Mouse (Mus musculus) limb, embryonic 15.5 days (tissue): Measurements from ENCODE around the gene Epha6. TPM values are rescaled to one million over a fixed set of nuclear protein-coding genes. Genes with fewer than 3 reads are reported as not detected.

Experiments
- ATAC-seq: fragments of 200-750 bp; cut with Nextera tagmentation; 2 replicates; pipeline ENCODE4 v1.8.0; 2017; ENCODE audit warnings: low read depth, moderate TSS enrichment; ENCODE audit not compliant: insufficient number of reproducible peaks, low FRiP score, low TSS enrichment
- H3K27ac ChIP-seq: fragments of 300-500 bp; sonication (generic); 2 replicates; pipeline ENCODE4 v1.5.1; 2015; ENCODE audit warnings: moderate library complexity, mild to moderate bottlenecking, inconsistent platforms
- H3K27me3 ChIP-seq: fragments of 300-500 bp; sonication (generic); 2 replicates; pipeline ENCODE4 v1.6.1; 2015; ENCODE audit warnings: inconsistent platforms
- H3K36me3 ChIP-seq: fragments of 300-500 bp; sonication (generic); 2 replicates; pipeline ENCODE4 v1.6.1; 2015; ENCODE audit warnings: inconsistent platforms
- H3K4me1 ChIP-seq: fragments of 300-500 bp; sonication (generic); 2 replicates; pipeline ENCODE4 v1.6.1; 2015; ENCODE audit warnings: inconsistent platforms
- H3K4me2 ChIP-seq: fragments of 300-500 bp; sonication (generic); 2 replicates; pipeline ENCODE4 v1.6.1; 2015; ENCODE audit warnings: mild to moderate bottlenecking, inconsistent platforms
- H3K4me3 ChIP-seq: fragments of 300-500 bp; sonication (generic); 2 replicates; pipeline ENCODE4 v1.5.1; 2015; ENCODE audit warnings: mild to moderate bottlenecking, inconsistent platforms
- H3K9ac ChIP-seq: fragments of 300-500 bp; sonication (generic); 2 replicates; pipeline ENCODE4 v1.6.1; 2015; ENCODE audit warnings: inconsistent platforms
- H3K9me3 ChIP-seq: fragments of 300-500 bp; sonication (generic); 2 replicates; pipeline ENCODE4 v1.6.1; 2016; ENCODE audit warnings: inconsistent platforms
- WGBS: fragments of 180-500 bp; shearing (Covaris S2); methylation state at CpG from one replicate; pipeline ENCODE4 v1.1.7; 2015; 5-methylcytosine and 5-hydroxymethylcytosine counted together
- microRNA-seq: library from miRNA; unstranded; fragments of <30 nt; microRNA quantifications from one replicate; pipeline ENCODE4, GENCODE M21; 2016
- polyA plus RNA-seq: library from polyadenylated mRNA; unstranded; fragments of >200 nt; fragmentation: Nextera tagmentation; extraction: Ambion mirVana; gene quantifications from 2 replicates; pipeline ENCODE4 v1.2.1, GENCODE M21; 2015

Gene Epha6
- polyA plus RNA-seq, 1 experiment from 2014 or later: 0.54 TPM

DNA sequence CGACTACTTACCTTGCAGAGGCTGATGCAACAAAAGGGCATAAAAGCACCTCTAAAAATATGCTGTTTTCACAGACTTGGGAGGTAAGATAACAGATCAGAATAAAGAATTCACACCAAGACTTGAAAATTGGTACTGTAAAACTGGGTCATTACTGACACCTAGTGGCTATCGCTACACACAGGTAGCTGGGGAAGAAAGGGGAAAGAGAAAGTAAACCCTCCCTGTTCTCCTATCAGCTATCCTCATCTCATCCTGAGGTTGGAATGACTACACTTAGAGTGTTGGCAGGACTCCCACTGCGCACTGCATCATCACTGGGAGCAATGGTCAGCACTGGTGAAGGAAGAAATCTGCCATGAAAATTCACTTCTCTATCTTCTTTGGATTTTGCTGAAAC, 988.2 kb downstream of the Epha6 start:
- ATAC-seq: no peak
- 29% methylated on average over 3 of the region's 3 CpGs for WGBS
- H3K9ac ChIP-seq: no peak overlapping the region

DNA sequence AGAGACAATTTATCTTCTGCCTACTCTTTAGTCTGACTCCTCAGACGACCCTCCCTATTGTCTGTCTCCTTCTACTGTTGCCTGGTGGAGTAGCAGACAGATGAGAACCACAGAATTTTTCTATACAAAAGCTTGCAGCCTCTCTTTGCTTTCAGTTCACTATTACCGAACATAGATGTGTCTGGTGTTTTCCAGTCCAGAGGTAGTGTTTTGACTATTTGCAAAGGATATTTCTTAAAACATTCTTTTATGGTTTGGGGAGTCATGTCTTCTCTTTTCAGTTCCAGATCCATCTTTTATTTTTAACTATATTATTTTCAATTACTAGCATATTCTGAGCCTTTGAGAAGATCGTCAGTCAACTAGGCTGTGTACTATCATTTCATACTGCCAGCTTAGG, 989.7 kb downstream of the Epha6 start:
- H3K27me3 ChIP-seq: no peaks in the 10 kb centered on the region
- H3K9ac ChIP-seq: no peak overlapping the region
- no peaks in the 10 kb centered on the region for H3K36me3 ChIP-seq
- no peak for ATAC-seq
- H3K4me3 ChIP-seq: no peak overlapping the region
- no peak overlapping the region for H3K27ac ChIP-seq
- H3K4me1 ChIP-seq: no peaks in the 10 kb centered on the region
- no peaks in the 10 kb centered on the region for H3K9me3 ChIP-seq
- 76% methylated on average over 3 of the region's 3 CpGs for WGBS
- H3K4me2 ChIP-seq: no peak overlapping the region

More for the DNA sequence above, 988.2 kb downstream of the Epha6 start:
- Histone ChIP-seq H3K4me1 (no peaks in the 10 kb centered on the region), H3K4me2 (no peak overlapping the region), H3K4me3 (no peak overlapping the region), H3K27me3 (no peaks in the 10 kb centered on the region), H3K9me3 (no peaks in the 10 kb centered on the region), H3K27ac (no peak overlapping the region), H3K36me3 (no peaks in the 10 kb centered on the region)

- Histone ChIP-seq H3K4me2 (no peak overlapping the region), H3K9ac (no peak overlapping the region), H3K9me3 (no peaks in the 10 kb centered on the region), H3K4me3 (no peak overlapping the region), H3K36me3 (no peaks in the 10 kb centered on the region), H3K27me3 (no peaks in the 10 kb centered on the region), H3K27ac (no peak overlapping the region), H3K4me1 (no peaks in the 10 kb centered on the region)
- 58% methylated on average over 1 of the region's 1 CpGs for WGBS
- ATAC-seq: no peak
Measured at GRCm38 (mm10) chr16:59610750-59611149, 994.6 kb downstream of the Epha6 start.

GRCm38 (mm10) chr16:59604078-59604781, 1001.1 kb downstream of the Epha6 start:
- H3K27ac ChIP-seq: no peak overlapping the region
- H3K4me3 ChIP-seq: no peak overlapping the region
- H3K4me1 ChIP-seq: peaks cover 8% of the 10 kb centered on the region
- no peaks in the 10 kb centered on the region for H3K27me3 ChIP-seq
- no peak overlapping the region for H3K4me2 ChIP-seq
- H3K9me3 ChIP-seq: no peaks in the 10 kb centered on the region
- H3K36me3 ChIP-seq: no peaks in the 10 kb centered on the region
- ATAC-seq: no peak
- WGBS: 52% methylated on average over 15 of the region's 15 CpGs
- no peak overlapping the region for H3K9ac ChIP-seq

Small RNA genes within 50 kb of the gene (microRNA-seq; reads per million reads assigned to microRNA genes)
- gene Gm24755: not detected
